Mouse (Mus musculus) kidney, postnatal 36 days (tissue): ENCODE measurements around the gene Pard3b.
"Not testable (repeated sequence)": the region's sequence is repeated elsewhere in the genome, so short reads cannot be mapped to it uniquely, and the experiment has no call there.

Experiments used
- DNase-seq, 2 experiments: peaks; one replicate each; pipeline ENCODE4 v3.0.0; 2021 to 2022; ENCODE audit warnings: mixed read lengths in 2 of 2

The Pard3b gene

DNA sequence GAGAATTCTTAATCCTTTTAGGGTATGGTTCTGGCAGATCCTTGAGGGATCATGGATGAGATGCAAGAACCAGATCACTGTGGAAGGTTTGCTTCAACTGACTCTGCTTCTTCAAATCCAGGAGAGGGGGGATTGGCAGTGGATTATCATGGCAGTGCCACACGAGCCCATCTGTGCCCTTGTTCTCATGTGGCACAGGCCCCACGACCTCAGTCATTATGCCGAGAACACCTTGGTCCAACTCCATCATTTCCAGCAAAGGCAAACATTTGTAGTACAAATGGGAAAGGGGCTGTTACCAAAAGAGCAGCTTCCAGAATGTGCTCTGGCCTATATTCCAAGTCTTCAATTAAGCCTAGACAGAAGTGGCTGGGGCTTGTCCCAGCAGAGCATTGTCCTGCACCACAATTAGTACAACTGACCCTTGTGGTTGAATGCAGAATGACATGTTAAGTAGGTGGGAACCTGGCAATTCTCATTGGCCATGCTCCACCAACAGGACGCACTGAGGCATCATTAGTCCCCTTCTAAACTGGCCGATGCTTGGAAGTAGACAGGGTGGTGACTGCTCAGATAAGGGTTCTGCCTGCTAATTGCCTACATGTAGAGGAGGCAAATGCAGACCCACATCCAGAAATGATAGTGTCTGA lies 959.3 kb downstream of the Pard3b start:
- DNase-seq, result no peak

DNA sequence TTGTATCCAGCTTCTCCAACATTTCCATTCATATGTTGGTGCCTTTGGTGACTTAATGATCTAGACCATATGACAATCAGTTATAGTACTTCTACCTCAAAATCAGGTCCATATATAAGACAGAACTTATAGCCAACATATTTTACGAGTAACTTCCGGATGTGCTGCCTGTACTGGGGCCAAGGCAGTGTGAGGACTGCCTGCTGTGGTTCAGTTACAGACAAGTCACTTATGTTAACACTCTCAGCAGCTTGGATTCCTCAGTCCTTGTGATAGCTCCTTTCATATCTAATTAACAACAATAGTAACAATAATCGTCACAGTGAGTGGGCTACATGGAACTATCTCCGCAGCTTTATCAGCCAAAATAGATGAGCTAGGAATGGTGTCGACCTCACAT lies 959.9 kb downstream of the Pard3b start:
- DNase-seq, result no peak

- not testable (repeated sequence) for DNase-seq
These were observed 966.0 kb downstream of the Pard3b start for GRCm38 (mm10) chr1:62604644-62605043.

- no peak for DNase-seq
These were observed 979.6 kb downstream of the Pard3b start for GRCm38 (mm10) chr1:62618109-62618665.

DNA sequence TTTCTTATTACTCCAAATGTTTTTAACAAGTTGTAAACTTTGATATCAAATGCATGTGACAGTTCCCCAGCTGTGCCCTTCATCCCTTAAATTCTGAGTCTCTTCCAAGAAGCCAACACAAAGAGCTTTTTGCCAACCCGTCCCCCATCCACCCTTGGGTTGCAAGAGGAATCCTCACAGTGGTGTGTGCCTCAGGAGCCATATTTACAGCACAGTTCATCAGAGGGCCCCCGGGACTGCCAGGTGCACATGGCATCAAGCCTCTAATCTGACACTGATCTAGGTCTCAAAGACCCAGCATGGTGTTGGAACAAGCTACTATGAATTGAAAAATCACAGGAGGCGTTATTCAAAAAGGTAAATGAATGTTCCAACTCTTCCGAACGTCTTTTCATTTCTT lies 980.8 kb downstream of the Pard3b start:
- DNase-seq, result no peak

GRCm38 (mm10) chr1:62622447-62622846 lies 983.8 kb downstream of the Pard3b start:
- DNase-seq, result no peak

DNA sequence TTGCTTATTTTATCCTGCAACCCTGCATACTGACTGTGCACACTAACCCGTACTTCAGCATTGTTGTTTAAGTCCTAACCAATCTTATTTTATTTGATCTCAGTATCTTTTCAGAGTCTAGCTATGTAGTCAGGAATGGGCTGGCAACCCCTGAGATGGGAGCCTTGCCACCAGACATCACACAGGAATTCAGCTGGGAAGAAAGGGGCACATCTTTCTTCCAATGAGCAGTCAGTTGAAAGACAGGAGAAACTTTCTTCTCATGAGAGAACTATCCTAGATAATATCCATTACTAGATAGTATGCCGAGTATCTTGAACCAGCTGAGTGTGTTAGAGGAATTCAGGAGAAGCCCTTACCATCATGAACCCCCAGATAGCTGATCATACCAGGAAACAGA lies 985.5 kb downstream of the Pard3b start:
- no peak for DNase-seq

DNA sequence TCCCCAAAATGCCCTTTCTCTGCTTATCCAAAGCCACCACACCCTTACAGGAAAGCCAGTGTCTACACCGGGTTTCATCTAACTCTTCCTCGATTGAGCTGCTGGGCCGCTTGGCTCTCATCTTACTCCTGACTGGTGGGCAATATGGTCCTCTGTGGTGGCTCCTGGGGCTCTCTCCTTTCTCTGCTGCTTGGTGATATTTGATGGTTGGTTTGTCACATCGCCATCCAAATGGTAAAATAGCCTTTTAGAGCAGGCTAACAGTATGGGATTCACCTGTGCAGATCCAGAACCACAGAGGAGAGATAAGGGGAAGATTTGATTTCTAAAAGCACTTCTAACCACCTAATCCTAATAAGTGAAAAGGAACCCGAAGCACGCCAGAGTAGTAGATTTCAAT lies 986.2 kb downstream of the Pard3b start:
- DNase-seq, result no peak

- no peak for DNase-seq
These were observed 986.7 kb downstream of the Pard3b start for GRCm38 (mm10) chr1:62625332-62625731.

DNA sequence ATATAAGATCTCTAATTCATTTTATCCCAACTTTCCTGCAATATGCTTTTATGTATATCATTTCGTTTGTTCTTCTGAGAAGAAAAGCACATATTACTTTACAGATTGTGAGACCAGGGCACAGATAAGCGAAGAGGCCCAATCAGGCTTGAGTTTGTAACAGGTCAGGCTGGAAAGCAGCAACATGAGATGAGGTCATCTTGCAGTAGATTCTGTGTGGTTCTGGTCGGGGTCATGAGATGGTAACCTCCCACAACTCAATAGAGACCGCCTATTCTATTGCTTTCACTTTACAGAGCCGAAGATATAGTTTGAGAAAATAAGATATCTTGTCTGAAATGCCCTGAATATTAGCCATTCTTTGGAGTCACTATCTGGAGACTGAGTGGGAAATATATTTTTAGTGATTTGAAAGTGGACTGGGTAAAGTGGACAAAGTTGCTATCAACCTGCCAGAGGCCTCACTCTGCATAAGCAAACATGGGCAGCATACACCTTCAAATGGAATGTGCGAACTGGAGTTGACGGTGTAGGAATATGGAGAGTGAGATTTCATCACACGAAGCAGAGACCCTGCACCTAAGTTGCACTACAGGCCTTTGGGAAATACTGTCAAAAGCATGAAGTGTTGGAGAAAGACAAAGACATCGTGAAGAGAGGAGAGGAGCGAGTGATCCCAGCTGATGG lies 987.3 kb downstream of the Pard3b start:
- DNase-seq, result no peak

GRCm38 (mm10) chr1:62629952-62630351 lies 991.3 kb downstream of the Pard3b start:
- DNase-seq, result peak in 1 of 2 experiments; percentile 4

DNA sequence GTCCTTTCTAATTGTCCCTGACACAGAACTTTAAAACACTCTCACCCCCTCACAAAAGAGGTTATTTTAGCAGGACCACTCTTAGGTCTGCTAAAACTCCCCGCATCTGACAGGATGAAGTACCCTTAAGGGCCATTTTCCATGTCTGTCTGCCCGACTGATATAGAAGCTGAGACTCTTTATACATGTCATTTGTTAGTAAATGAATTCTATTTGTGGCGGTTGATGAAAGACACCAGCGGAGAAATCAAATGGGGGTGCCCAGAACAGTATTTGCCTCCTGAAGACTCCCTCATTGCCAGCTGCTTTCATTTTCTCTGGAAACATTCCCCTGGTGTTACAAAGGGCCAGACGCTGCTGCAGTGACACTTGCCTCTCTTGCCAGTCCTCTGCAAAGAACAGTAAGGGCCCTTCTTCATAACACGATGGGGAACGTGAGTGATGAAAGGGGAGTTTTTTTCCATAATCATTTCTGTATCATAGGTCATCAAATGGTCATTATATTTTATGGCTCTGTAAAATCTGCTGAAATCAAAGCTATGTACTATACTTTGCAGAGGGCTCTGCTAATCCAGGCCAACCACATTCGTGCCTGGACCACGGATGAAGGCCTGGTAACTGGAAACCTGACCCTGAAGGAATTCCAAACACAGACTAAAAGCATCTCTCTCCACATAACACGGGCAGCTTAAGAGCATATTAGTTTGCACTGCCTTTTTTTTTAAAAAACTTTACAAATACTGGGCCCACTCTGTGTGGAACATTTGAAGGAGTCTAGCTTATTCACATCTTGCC lies 993.1 kb downstream of the Pard3b start:
- DNase-seq, result no peak

GRCm38 (mm10) chr1:62632886-62633285 lies 994.3 kb downstream of the Pard3b start:
- no peak for DNase-seq

DNA sequence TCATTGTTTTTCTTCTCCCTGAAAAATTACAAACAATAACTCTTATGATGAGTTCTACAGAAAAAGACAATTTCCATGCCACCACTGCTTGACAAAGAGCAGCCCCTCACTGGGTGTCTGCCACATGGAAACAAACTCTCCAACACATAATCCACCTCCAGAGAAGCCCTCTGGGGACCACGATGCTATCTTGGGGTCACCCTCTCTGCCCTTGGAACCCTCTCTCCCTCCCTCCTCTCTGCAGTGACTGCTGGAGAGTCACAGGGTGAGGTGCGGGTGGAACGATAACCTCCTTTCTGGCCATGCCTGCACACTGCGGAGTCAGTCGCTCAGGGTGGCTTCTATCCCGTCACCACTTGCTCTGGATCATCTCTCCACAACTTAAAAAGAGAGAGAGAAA lies 996.6 kb downstream of the Pard3b start:
- no peak for DNase-seq

DNA sequence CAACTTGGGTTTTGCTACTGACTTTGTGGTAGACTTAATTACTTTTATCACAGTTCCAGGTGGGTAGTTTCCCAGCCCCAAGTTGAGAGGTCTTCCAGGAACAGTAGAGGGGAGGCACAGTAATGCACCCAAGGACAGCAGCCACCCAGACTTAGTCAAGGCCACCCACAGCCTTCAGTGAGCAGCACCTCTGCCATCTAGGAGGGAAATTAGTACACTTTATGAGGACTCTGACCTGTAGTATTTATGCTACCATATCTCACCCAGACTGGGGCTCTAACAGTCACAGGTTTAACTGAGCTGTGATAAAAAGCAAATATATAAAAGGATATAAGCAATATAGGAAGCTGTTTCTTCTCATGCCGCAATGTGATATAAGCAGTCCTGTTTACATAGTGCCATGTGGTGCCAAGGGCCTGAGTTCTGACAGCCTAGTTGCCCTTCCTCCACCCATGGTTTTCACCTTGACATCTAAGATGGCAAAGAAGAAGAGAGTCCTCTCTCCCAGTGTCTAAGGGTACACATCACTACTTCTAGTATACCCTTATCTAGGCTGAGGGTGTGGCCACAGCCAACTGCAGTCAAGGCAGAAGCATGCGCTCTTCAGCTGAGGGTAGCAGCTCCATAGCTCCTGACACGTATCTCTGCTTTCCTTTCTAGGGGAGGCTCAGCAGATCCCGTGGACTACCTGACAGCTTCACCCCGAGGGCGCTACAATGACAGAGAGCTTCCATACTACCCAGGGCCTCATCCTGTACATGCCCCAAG lies 998.5 kb downstream of the Pard3b start:
- DNase-seq, result no peak

- no peak for DNase-seq
These were observed 1000.4 kb downstream of the Pard3b start for GRCm38 (mm10) chr1:62639012-62639411.

DNA sequence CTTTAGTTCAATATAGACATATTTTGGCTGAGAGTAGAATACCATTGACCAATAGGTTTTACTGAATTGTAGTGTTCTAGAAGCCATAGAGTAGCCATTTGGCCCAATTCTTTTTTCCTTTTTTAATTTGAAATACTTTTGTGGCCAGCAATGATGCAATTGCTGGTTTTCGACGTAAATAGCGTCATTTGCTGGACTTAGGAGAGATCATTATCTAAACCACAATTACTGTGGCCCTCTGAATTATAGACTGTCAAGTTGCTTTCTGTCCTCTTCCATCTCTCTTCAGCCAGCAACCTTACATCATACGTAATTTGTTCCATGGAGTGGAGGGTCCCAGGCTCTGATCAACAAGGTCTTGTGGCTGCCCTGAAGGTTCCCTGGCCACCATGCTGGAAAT lies 1000.8 kb downstream of the Pard3b start:
- DNase-seq, result no peak

DNA sequence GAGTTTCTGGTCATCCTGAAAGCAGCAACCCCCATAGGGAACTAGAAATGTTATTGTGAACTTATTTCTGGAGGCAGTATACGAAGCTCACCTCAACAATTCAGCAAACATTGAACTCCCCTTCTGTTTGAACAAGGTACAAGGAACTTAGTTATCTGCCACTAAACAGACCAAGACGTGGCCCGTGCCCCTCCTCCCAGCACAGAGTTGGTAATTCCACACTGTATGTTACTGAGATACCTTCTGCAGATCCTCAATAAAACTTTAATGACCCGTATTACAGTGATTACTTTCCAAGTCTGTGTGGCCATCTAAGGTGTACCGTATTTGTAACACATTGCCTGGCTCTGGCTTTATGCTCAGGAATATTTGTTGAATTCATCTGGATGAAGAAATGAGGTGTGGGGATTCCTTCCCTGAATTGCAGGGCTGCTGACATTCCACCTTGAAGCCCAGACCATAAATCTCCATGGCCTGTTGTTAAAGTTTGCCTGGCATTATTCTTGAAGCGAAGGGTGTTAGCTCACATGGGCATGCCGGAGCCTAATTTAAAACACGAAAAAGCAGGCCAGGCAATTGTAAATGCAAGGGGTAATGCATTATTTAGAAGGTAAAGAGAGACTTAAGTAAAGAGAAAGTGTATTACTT lies 1006.1 kb downstream of the Pard3b start:
- no peak for DNase-seq

DNA sequence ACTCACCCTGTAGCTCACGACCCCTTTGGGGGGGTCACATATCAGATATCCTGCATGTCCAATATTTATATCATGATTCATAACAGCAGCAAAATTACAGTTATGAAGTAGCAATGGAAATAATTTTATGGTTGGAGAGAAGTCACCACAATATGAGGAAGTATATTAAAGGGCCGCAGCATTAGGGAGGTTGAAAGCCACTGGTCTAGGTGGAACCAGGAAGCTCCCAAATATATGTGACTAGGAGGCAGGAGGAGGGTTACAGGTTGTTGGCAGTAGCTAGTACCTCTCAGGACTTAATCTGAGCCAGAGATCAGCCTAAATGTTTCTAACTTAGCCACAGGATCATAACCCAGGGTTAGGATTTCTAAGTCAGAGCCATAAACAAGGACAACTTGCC lies 1008.2 kb downstream of the Pard3b start:
- no peak for DNase-seq

DNA sequence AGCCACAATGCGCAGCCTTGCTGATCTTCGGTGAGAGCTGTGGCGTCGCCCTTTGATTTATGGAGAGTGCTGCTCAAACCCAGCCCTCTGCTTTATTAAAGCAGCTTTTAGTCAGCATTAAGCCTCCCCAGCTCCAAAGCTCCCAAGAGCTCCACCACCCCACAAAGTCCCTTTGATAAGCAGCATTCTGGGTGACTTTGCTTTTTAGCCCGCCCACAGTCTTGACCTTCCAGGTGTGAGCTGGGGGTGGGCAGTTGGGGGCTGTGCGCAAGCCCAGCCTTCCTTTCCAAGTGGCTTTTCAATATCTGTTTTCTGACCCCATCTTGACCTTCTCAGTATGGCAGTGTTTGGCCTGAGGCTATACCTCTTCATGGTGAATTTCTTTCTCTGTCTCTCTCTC lies 1009.5 kb downstream of the Pard3b start:
- DNase-seq, result no peak

- no peak for DNase-seq
These were observed 1010.0 kb downstream of the Pard3b start for GRCm38 (mm10) chr1:62648591-62648990.

DNA sequence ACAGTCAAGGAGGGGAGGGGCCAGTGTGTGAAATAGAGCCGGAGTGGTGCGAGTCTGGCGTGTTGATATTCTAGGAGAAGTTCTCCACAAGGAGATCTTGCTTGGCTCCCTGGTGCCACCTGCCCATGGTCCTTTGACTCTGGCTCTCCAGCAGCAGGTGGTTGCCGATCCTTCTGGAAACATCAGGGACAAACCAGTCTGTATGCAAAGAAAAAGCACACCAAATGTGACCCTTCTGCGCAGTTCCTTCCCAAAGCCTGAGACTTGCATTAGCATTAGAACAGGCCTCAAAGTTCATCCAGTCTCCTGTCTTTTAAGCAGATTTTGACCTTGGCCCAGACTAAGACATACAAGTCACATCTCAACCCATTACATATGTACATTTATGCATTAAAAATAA lies 1011.9 kb downstream of the Pard3b start:
- DNase-seq, result no peak
